Mouse (Mus musculus) megakaryocyte-erythroid progenitor cell, adult 5-6 weeks (primary cell): ENCODE measurements around the gene 1110051M20Rik. TPM values are rescaled to one million over a fixed set of nuclear protein-coding genes. Genes with fewer than 3 reads are reported as not detected.
"Not testable (repeated sequence)": the region's sequence is repeated elsewhere in the genome, so short reads cannot be mapped to it uniquely, and the experiment has no call there.

Source experiments
- ATAC-seq: replicated peaks from 2 replicates; pipeline ENCODE4 v1.8.0; 2016; ENCODE audit warnings: mild to moderate bottlenecking, inconsistent platforms; ENCODE audit not compliant: severe bottlenecking, poor library complexity, low FRiP score, low TSS enrichment
- total RNA-seq, 2 experiments: library from RNA; stranded (forward) in 1 of 2; stranded (reverse) in 1 of 2; fragments of 200-1000, 215-1000 nt in 1 of 2; fragments of >200 nt in 1 of 2; fragmentation: Nextera tagmentation in 1 of 2; gene quantifications; 2 replicates each; pipeline ENCODE4 v1.2.3; 2014 to 2017

The 1110051M20Rik gene
- total RNA-seq (2014; fragmentation: Nextera tagmentation), result 11.1 and 12.1 TPM in 2 replicates
- total RNA-seq (2017), result 3.1 and 9.3 TPM in 2 replicates

GRCm38 (mm10) chr2:91444286-91444892 is at the start of gene 1110051M20Rik:
1110051M20Rik (minus strand) TSS chr2:91444704.
- ATAC-seq, result peak; percentile 99

GRCm38 (mm10) chr2:91493981-91494380 is 49.5 kb upstream of the 1110051M20Rik start:
- no peak for ATAC-seq

DNA sequence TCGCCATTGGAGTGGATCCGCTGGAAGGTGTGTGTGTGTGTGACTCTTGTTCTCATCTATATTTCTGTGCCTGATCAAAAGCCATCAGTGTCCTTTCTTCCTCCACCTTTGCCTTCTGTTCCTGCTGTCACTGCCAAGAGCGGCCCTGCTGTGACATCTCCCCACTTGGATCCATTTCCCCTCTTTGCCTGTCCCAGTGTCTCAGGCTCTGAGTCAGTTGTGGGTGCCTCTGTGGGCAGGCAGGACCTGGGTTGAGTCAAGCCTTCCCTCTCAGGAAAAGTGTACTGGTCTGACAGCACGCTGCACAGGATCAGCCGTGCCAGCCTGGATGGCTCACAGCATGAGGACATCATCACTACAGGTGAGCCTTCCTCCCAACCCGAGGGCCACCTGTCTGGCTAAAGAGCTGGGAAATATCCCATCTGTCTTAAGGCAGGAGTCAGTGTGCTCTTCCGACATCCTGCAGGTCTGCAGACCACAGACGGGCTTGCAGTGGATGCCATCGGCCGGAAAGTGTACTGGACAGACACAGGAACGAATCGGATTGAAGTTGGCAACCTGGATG is 47.6 kb upstream of the 1110051M20Rik start:
- no peak for ATAC-seq

DNA sequence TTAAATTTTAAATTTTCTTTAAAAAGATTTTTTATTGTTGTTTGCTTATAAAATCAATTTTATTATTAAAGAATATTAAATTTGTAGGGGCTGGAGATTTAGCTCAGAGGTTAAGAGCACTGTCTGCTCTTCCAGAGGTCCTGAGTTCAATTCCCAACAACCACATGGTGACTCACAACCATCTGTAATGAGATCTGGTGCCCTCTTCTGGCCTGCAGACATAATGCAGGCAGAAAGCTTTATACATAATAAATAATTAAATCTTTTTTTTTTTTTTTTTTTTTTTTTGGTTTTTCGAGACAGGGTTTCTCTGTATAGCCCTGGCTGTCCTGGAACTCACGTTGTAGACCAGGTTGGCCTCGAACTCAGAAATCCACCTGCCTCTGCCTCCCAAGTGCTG is 42.8 kb upstream of the 1110051M20Rik start:
- not testable (repeated sequence) for ATAC-seq

DNA sequence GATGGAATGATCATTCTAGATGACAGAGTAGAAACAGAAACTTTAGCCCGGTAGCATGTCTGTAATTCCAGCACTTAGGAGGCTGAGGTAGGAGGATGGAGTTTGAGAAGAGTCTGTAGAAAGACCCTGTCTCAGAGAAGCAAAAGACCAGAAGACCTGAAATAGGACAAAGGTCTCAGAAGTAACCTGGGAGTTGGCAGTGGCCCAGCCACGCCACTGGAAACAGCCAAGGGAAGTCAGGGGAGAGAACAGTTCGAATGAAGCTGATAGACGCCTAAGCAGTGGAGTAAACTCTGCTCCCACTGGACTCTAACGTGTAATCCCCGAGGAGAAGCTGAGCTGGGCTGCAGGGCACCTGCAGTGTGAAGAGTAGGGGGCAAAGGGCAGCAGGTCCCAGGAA is 40.8 kb upstream of the 1110051M20Rik start:
- ATAC-seq, result no peak

GRCm38 (mm10) chr2:91484698-91485097 is 40.2 kb upstream of the 1110051M20Rik start:
- no peak for ATAC-seq

DNA sequence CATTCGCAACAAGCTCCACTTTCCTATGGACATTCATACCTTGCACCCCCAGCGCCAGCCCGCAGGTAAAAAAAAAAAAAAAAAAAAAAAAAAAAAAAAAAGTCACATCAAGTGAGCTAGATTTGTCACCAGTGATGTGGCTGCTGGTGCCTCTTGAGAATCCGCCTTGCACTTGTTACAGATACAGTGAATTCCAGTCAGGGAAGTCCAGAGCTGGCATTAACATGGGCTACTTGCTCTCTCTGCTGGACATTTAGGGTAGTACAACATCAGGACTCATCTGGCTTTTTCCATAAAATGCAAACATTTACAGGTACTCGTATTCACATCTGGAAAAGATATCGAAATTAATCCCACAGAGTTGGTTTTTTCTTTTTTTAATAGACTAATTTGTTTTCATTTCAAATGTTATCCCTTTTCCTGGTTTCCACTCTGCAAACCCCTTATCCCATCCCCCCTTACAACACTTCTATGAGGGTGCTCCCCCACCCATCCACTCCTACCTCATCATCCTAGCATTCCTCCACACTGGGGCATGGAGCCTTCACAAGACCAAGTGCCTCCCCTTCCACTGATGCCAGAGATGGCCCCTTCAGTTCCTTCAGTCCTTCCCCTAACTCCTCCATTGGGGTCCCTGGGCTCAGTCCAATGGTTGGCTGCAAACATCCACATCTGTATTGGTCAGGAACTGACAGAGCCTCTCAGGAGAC is 36.5 kb upstream of the 1110051M20Rik start:
- peak; percentile 59; the same call in 1 of the 2 replicates for ATAC-seq

DNA sequence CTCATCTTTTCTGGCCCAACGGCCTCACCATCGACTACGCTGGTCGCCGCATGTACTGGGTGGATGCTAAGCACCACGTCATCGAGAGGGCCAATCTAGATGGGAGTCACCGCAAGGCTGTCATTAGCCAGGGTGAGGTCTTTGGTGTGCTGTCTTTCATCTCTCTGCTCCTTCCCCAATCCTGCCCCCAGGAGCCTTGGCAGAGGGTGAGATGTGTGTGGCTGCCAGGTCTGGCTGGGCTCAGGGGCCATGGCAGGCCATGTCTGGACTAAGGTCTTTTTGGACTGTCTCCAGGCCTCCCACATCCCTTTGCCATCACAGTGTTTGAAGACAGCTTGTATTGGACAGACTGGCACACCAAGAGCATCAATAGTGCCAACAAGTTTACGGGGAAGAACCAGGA is 35.9 kb upstream of the 1110051M20Rik start:
- no peak for ATAC-seq

GRCm38 (mm10) chr2:91476841-91477240 is 32.3 kb upstream of the 1110051M20Rik start:
- ATAC-seq, result no peak

DNA sequence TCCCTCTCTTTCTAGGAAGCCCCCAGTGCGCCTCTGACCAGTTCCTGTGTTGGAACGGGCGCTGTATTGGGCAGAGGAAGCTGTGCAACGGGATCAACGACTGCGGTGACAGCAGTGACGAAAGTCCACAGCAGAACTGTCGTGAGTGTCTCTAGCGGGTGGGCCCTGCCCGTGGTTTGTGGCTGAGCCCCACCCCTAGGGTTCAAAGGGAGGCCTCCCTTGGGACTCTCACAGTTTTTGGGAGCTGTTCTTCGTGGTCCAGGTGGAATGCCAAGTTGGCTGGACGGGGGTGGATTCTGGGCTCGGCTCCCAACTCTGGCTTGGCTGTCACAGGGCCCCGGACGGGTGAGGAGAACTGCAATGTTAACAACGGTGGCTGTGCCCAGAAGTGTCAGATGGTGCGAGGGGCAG is 31.8 kb upstream of the 1110051M20Rik start:
- ATAC-seq, result no peak

- ATAC-seq, result no peak
Measured at GRCm38 (mm10) chr2:91475791-91476190, 31.3 kb upstream of the 1110051M20Rik start.

DNA sequence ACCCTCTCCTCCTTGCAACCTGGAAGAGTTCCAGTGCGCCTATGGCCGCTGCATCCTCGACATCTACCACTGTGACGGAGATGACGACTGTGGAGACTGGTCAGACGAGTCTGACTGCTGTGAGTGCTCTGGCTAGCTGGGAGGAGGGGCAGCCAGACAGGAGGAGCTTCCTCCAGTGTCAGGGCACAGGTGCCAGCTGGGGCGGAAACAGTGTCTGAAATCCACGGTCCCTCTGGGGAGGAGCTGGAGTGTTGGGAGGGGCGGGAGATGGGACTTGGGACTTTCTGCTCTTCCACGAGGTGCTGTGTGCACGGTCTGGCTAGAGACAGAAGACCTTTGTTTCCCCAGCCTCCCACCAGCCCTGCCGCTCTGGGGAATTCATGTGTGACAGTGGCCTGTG is 29.9 kb upstream of the 1110051M20Rik start:
- ATAC-seq, result no peak

DNA sequence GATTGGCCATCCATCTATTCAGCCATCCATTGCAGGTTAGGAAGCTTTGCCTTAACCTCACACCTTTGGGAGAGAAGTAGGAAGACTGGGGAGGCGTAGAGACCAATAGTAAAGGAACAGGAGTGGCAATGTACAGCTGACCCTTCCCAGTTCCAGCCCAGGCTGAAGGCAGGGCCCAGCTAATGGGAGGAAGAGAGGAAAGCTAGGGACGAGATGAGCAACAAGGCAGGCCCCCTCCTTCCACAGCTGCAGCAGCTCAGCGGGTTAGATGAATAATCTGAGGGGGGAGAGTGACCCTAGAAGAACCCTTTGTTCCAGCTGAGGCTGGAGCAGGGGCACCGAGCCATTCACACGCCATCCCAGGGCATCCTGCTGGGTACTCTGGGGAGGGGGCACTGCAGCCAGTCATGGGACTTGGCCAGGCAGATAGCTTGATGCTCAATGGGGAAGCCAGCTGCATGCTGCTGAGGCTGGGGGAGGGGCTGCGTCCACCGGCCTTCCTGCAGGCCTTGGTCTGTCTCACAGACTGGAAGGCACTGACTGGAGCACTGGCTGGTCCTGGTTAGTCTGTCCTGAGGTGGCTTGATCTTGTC is 25.6 kb upstream of the 1110051M20Rik start:
- ATAC-seq, result no peak

DNA sequence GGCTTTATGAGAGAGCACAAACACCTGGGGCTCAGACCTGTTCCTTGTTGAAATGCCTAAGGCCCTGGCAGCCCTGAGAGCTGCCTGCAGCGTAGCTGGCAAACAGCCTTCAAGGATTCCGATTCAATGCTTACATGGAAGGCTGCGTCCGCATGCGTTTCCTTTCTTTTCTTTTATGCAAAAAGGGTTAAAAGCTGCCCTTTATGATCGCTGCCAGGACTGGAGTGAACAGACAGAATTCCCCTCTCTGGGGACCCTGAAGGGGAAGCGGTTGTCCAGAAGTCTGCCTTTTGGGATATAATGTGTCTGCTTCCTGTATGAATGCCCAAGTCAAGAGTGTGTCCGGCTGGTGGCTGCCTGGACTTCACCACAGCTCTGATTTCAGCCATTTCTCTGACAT is 23.1 kb upstream of the 1110051M20Rik start:
- no peak for ATAC-seq

DNA sequence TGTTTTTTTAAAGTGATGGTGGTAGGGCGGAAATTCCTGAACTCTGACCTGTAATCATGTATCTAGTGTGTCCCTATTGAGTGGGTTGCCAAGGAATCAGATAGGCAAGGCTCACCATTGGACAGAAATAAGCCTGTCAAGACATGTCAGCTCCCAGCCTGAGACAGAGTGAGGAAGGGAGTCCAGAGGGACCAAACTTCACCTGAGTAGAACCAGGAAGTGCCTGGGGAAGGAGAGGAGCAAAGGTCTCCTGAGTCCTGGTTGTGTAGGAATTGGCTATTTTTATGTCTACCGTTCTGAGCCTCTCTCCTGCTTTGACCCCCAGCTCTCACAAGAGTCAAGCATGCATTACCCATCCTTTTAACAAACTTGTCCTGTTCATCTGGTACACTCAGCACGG is 21.4 kb upstream of the 1110051M20Rik start:
- no peak for ATAC-seq

GRCm38 (mm10) chr2:91462681-91463080 is 18.2 kb upstream of the 1110051M20Rik start:
- no peak for ATAC-seq

GRCm38 (mm10) chr2:91462196-91462595 is 17.7 kb upstream of the 1110051M20Rik start:
- no peak for ATAC-seq

DNA sequence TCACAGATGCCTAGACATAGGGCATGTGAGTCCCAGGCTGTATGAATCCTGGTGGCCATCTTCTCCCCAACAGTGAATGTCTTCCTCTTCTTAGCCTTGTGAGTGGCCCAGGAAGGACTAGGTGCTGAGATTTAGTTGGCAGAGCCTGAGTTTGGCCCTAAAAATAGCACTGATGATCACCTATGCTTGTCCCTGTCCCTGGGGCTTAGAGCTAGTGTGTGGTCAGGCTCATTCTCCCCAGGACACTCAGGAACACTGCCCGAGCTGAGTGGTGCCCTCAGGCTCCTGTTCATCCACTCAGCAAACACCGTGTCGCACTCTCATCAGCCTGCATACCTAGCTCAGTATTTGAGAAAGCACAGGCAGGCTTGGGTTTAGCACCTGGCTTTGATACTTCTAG is 16.8 kb upstream of the 1110051M20Rik start:
- ATAC-seq, result no peak

DNA sequence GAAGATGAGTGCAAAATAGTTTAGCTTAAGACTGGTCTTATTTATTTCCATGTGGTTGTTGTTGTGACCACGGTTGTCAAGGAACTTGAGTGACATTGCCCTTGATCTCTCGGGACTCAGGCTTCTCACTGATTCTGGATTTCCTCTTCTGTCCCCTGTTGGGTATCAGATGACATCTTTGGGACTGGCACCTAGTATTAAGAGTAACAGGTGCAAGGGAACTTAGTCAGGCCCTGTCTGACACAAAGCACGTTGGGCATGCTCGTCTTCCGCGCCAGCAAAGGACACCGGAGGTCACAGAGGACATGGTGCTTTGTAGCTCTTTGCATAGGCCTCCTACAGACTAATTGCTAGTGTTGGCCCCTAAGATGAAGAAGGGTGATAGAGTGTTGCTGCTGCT is 16.3 kb upstream of the 1110051M20Rik start:
- ATAC-seq, result no peak

DNA sequence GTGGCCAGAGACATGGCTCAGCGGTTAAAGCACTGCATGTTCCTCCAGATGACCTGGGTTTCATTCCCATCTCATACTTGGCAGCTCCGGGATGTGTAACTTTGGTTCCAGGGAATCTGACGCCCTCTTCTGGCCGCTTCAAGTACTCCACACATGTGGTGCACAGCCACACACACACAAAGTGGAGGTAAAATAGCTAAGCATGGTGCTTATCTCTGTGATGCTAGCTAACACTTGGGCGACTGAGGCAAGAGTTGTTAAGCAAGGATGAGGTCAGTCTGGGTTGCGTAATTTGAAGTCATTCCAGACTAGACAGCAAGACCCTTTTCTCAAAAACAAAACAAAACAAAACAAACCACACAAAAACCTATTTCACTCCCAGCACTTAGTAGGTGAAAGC is 15.6 kb upstream of the 1110051M20Rik start:
- no peak for ATAC-seq
